Mouse (Mus musculus) midbrain, embryonic 15.5 days (tissue): ENCODE results near the gene Defb26. TPM values are rescaled to one million over a fixed set of nuclear protein-coding genes. Genes with fewer than 3 reads are reported as not detected.

Experiments
- ATAC-seq: fragments of 200-750 bp; cut with Nextera tagmentation; replicated peaks from 2 replicates; pipeline ENCODE4 v1.8.0; 2017; ENCODE audit warnings: moderate TSS enrichment
- H3K27ac ChIP-seq: fragments of 300-500 bp; sonication (generic); 2 replicates; pipeline ENCODE4 v1.5.1; 2015; ENCODE audit warnings: mild to moderate bottlenecking, inconsistent platforms
- H3K27me3 ChIP-seq: fragments of 300-500 bp; sonication (generic); replicated peaks from 2 replicates; pipeline ENCODE4 v1.6.1; 2015; ENCODE audit warnings: inconsistent platforms
- H3K36me3 ChIP-seq: fragments of 300-500 bp; sonication (generic); replicated peaks from 2 replicates; pipeline ENCODE4 v1.6.1; 2015; ENCODE audit warnings: inconsistent platforms
- H3K4me1 ChIP-seq: fragments of 300-500 bp; sonication (generic); 2 replicates; pipeline ENCODE4 v1.6.1; 2015; ENCODE audit warnings: inconsistent platforms
- H3K4me2 ChIP-seq: fragments of 300-500 bp; sonication (generic); 2 replicates; pipeline ENCODE4 v1.6.1; 2015; ENCODE audit warnings: inconsistent platforms, mild to moderate bottlenecking, moderate library complexity
- H3K4me3 ChIP-seq: fragments of 300-500 bp; sonication (generic); 2 replicates; pipeline ENCODE4 v1.5.1; 2015; ENCODE audit warnings: mild to moderate bottlenecking, inconsistent platforms
- H3K9ac ChIP-seq: fragments of 300-500 bp; sonication (generic); 2 replicates; pipeline ENCODE4 v1.6.1; 2015; ENCODE audit warnings: mild to moderate bottlenecking, inconsistent platforms
- H3K9me3 ChIP-seq: fragments of 300-500 bp; sonication (generic); 2 replicates; pipeline ENCODE4 v1.6.1; 2016; ENCODE audit warnings: inconsistent platforms
- WGBS: fragments of 180-500 bp; shearing (Covaris S2); methylation state at CpG from one replicate; pipeline ENCODE4 v1.1.7; 2015; ENCODE audit warnings: mixed read lengths; 5-methylcytosine and 5-hydroxymethylcytosine counted together
- polyA plus RNA-seq: library from polyadenylated mRNA; unstranded; fragments of >200 nt; fragmentation: Nextera tagmentation; extraction: Ambion mirVana; gene quantifications from 2 replicates; pipeline ENCODE4 v1.2.1, GENCODE M21; 2015

Gene Defb26
- not detected in 2 replicates for polyA plus RNA-seq

GRCm38 (mm10) chr2:152511592-152511991 is at the start of gene Defb26:
TSS of gene Defb26 (minus strand) at chr2:152511692.
- H3K4me1 ChIP-seq, result no peaks in the 10 kb centered on the region
- no peaks in the 10 kb centered on the region for H3K27me3 ChIP-seq
- no peak for ATAC-seq
- no peaks in the 10 kb centered on the region for H3K9me3 ChIP-seq
- no peak within 1 kb of the TSS for H3K9ac ChIP-seq
- H3K27ac ChIP-seq, result no peak within 1 kb of the TSS
- no peak within 1 kb of the TSS for H3K4me3 ChIP-seq
- no peak within 1 kb of the TSS for H3K4me2 ChIP-seq
- WGBS, result 71% methylated on average over 1 of the region's 1 CpGs
- no peaks in the 10 kb centered on the region for H3K36me3 ChIP-seq

GRCm38 (mm10) chr2:152556655-152557054 is 45.2 kb upstream of the Defb26 start:
- no peaks in the 10 kb centered on the region for H3K9me3 ChIP-seq
- H3K4me3 ChIP-seq, result no peak overlapping the region
- H3K27ac ChIP-seq, result no peak overlapping the region
- no peak overlapping the region for H3K9ac ChIP-seq
- no peaks in the 10 kb centered on the region for H3K27me3 ChIP-seq
- WGBS, result 82% methylated on average over 7 of the region's 7 CpGs
- H3K4me1 ChIP-seq, result peaks cover 4% of the 10 kb centered on the region; the same call in 1 of the 2 replicates
- ATAC-seq, result no peak
- no peaks in the 10 kb centered on the region for H3K36me3 ChIP-seq
- H3K4me2 ChIP-seq, result no peak overlapping the region

GRCm38 (mm10) chr2:152553774-152554423 is 42.4 kb upstream of the Defb26 start:
- H3K4me1 ChIP-seq, result peaks cover 4% of the 10 kb centered on the region; the same call in 1 of the 2 replicates
- H3K27me3 ChIP-seq, result no peaks in the 10 kb centered on the region
- H3K4me2 ChIP-seq, result peak overlapping the region; percentile 45
- H3K9ac ChIP-seq, result no peak overlapping the region
- 0 out of 2 replicates have a peak overlapping the region, but pooled peaks have one; percentile 1 for H3K4me3 ChIP-seq
- no peak for ATAC-seq
- H3K36me3 ChIP-seq, result no peaks in the 10 kb centered on the region
- H3K27ac ChIP-seq, result no peak overlapping the region
- 12% methylated on average over 16 of the region's 16 CpGs for WGBS
- H3K9me3 ChIP-seq, result no peaks in the 10 kb centered on the region

DNA sequence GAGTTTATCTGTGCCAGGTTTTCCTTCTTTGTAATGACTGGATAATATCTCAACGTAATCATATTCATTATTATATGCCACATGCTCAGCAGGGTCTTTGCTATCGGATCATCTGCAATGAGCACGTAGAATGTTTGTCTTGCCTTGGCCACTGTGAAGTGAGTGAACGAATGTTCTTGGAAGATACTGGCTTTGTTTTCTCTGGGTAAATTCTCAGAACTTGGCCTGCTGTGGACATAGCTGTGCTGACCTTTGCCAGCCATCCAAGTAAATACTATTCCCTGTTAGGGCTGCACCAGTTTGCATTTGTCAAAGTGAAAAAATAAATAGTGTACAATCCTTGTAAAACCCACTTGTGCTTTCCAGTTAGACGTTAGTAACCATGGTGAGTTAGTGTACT is 36.6 kb upstream of the Defb26 start:
- H3K9ac ChIP-seq, result no peak overlapping the region
- H3K4me3 ChIP-seq, result no peak overlapping the region
- no peak for ATAC-seq
- 78% methylated on average over 5 of the region's 5 CpGs for WGBS
- no peaks in the 10 kb centered on the region for H3K27me3 ChIP-seq
- no peak overlapping the region for H3K4me2 ChIP-seq
- no peaks in the 10 kb centered on the region for H3K36me3 ChIP-seq
- no peaks in the 10 kb centered on the region for H3K9me3 ChIP-seq
- H3K4me1 ChIP-seq, result no peaks in the 10 kb centered on the region
- no peak overlapping the region for H3K27ac ChIP-seq

GRCm38 (mm10) chr2:152544691-152545090 is 33.2 kb upstream of the Defb26 start:
- 19% methylated on average over 4 of the region's 4 CpGs for WGBS
- H3K4me2 ChIP-seq, result no peak overlapping the region
- H3K4me1 ChIP-seq, result no peaks in the 10 kb centered on the region
- H3K9ac ChIP-seq, result no peak overlapping the region
- no peak overlapping the region for H3K27ac ChIP-seq
- no peaks in the 10 kb centered on the region for H3K9me3 ChIP-seq
- H3K27me3 ChIP-seq, result no peaks in the 10 kb centered on the region
- H3K4me3 ChIP-seq, result no peak overlapping the region
- no peak for ATAC-seq
- H3K36me3 ChIP-seq, result no peaks in the 10 kb centered on the region

GRCm38 (mm10) chr2:152543478-152543877 is 32.0 kb upstream of the Defb26 start:
- Histone ChIP-seq H3K4me3 (no peak overlapping the region), H3K9ac (no peak overlapping the region), H3K4me2 (no peak overlapping the region), H3K4me1 (no peaks in the 10 kb centered on the region), H3K27me3 (no peaks in the 10 kb centered on the region), H3K27ac (no peak overlapping the region), H3K36me3 (no peaks in the 10 kb centered on the region), H3K9me3 (no peaks in the 10 kb centered on the region)
- WGBS, result 86% methylated on average over 4 of the region's 4 CpGs
- no peak for ATAC-seq

DNA sequence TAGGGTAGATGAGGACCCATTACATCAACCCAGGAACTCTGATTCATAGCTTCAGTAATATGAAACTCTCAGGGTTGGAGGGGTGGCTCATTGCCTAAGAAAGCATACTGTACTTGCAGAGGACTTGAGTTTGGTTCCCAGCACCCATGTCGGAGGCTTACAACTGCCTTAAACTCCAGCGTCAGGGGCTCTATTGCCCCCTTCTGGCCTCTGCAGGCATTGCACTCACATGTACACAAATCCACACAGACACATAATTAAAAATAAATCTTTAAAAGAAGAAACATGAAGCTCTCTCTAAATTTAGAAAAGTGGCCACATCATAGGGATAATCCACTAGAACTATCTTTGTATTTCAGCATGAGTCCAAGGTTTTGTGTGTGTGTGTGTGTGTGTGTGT is 31.4 kb upstream of the Defb26 start:
- Histone ChIP-seq H3K4me1 (no peaks in the 10 kb centered on the region), H3K4me3 (no peak overlapping the region), H3K9me3 (no peaks in the 10 kb centered on the region), H3K4me2 (no peak overlapping the region), H3K9ac (no peak overlapping the region), H3K27ac (no peak overlapping the region), H3K27me3 (no peaks in the 10 kb centered on the region), H3K36me3 (no peaks in the 10 kb centered on the region)
- ATAC-seq, result no peak
- WGBS, result 73% methylated on average over 2 of the region's 2 CpGs

- Histone ChIP-seq H3K4me2 (no peak overlapping the region), H3K4me1 (no peaks in the 10 kb centered on the region), H3K9me3 (no peaks in the 10 kb centered on the region), H3K9ac (no peak overlapping the region), H3K27ac (no peak overlapping the region), H3K4me3 (no peak overlapping the region), H3K27me3 (no peaks in the 10 kb centered on the region), H3K36me3 (no peaks in the 10 kb centered on the region)
- ATAC-seq, result no peak
- WGBS, result 86% methylated on average over 9 of the region's 9 CpGs
These were observed 30.5 kb upstream of the Defb26 start for GRCm38 (mm10) chr2:152541979-152542378.

DNA sequence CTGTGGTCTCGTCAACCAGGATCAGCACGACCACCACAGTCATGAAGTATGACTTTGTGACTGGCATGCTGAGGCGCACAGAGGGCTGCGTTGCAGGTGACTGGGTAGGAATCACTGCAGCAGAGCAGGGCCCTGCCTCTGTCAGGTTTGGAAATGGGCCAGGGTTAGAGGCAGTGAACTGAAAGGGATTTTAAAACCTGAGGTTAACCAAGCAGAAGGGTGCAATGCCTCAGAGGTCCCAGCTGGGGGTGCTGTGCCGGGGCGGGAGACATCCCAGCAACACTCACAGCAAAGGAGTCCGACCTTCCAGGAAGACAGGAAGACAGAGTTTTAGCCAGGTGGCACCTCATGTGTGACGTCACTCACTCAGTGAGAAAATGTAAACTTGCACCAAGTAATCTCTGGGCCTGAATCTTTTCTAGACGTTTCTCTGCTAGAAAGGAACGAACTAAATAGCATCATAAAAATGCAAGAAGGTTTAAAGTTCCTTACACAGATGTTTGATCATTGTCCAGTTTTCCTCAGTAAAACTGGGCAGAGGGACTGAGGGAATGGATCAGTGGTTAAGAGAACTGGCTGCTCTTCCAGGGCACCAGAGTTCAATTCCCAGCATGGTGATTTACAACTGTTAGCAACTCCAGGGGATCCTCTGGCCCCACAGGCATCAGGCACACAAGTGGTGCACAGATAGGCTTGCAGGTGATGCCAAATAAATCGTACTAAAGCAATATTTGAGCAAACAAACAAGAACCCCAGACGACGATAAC is 28.6 kb upstream of the Defb26 start, which contains the start of gene Defb29:
Gene Defb29 (minus strand): TSS at position 155 of the 767 bp plus-strand sequence.
- no peak for ATAC-seq
- WGBS, result 56% methylated on average over 13 of the region's 13 CpGs
- Histone ChIP-seq H3K27ac (no peak within 1 kb of the TSS), H3K4me1 (no peaks in the 10 kb centered on the region), H3K4me3 (no peak within 1 kb of the TSS), H3K4me2 (no peak within 1 kb of the TSS), H3K9ac (no peak within 1 kb of the TSS), H3K27me3 (no peaks in the 10 kb centered on the region), H3K9me3 (no peaks in the 10 kb centered on the region), H3K36me3 (no peaks in the 10 kb centered on the region)

DNA sequence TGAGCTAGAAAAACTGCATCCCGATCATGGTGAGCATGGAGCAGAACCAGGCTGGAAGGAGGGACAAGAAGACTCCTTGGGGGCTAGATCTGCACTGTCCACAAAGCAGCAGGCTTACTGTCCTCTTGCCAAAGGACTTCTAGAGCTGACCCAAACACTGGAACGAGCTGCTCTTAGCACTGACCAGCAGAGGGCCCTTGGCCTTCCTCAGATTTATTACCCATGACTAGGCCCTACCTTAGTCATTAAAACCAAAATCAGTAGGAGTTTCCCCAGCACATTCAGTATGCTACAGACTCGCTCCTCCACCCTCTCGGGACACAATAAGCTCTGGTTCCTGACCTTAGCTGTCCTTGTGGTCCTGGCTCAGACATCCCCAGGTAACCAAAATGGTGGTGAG is 6.5 kb upstream of the Defb26 start, which contains the start of gene Defb28:
Gene Defb28 (plus strand): TSS at position 275 of the 400 bp plus-strand sequence.
- Histone ChIP-seq H3K27me3 (no peaks in the 10 kb centered on the region), H3K27ac (no peak within 1 kb of the TSS), H3K4me2 (no peak within 1 kb of the TSS), H3K36me3 (no peaks in the 10 kb centered on the region), H3K9ac (no peak within 1 kb of the TSS), H3K4me3 (no peak within 1 kb of the TSS), H3K9me3 (no peaks in the 10 kb centered on the region), H3K4me1 (no peaks in the 10 kb centered on the region)
- WGBS, result 78% methylated on average over 4 of the region's 4 CpGs
- ATAC-seq, result no peak

DNA sequence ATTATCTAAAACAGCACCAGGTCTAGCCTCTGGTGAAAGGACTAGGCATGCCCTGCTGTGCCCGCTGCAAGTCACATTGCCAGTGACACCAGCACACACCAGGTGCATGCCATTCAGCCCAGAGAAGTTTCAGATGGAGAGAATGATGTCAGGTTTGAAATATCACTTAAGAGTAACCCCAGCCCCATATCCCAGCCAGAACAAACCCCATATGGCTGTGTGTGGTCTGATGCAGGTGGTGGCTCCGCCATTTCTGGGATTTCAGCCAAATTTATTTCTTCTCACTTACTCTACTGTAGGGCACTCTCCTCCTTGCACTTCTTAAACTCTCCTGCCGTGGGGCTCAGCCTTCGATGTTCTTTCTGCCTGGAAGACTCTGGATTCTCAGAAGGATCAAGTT is 4.6 kb upstream of the Defb26 start:
- ATAC-seq, result no peak
- 82% methylated on average over 4 of the region's 4 CpGs for WGBS
- no peak overlapping the region for H3K27ac ChIP-seq
- no peaks in the 10 kb centered on the region for H3K9me3 ChIP-seq
- no peak overlapping the region for H3K4me3 ChIP-seq
- H3K27me3 ChIP-seq, result no peaks in the 10 kb centered on the region
- no peak overlapping the region for H3K4me2 ChIP-seq
- H3K9ac ChIP-seq, result no peak overlapping the region
- H3K4me1 ChIP-seq, result no peaks in the 10 kb centered on the region
- no peaks in the 10 kb centered on the region for H3K36me3 ChIP-seq

DNA sequence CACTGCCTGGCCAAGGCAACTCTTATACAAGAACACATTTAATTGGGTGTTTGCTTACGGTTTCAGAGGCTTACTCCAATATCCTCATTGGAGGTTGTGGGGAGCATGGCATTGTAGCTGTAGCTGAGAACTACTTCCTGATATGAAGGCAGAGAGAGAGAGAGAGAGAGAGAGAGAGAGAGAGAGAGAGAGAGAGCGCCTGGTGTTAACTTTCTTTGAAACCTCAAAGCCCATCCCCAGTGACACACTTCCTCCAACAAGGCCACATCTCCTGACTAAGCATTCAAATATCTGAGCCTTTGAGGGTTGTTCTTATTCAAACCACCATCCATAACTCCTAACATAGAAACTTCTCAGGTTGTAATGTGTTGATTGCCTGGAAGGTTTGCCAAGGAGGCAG is 7.5 kb downstream of the Defb26 start:
- Histone ChIP-seq H3K36me3 (no peaks in the 10 kb centered on the region), H3K4me1 (no peaks in the 10 kb centered on the region), H3K9me3 (no peaks in the 10 kb centered on the region), H3K27me3 (no peaks in the 10 kb centered on the region), H3K4me2 (no peak overlapping the region), H3K9ac (no peak overlapping the region), H3K27ac (no peak overlapping the region), H3K4me3 (no peak overlapping the region)
- WGBS, result 92% methylated on average over 2 of the region's 2 CpGs
- no peak for ATAC-seq

DNA sequence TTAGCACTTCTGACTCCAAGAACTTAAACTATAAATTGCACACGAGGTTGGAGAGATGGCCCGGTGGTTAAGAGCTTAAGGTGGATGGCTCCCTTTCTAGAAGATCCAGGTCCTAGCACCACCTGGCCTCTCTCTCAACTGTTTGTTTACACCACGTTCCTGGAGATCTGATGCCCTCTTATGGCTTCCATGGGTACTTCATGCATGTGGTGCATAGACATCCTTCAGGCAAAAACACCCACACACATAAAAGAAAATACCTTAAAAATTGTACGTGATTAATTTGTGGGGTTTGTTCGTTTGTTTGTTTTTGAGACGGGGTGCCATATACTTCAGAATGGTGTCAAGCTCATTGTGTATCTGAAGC is 10.6 kb downstream of the Defb26 start:
- Histone ChIP-seq H3K4me3 (no peak overlapping the region), H3K27ac (no peak overlapping the region), H3K4me1 (no peaks in the 10 kb centered on the region), H3K4me2 (no peak overlapping the region), H3K9me3 (no peaks in the 10 kb centered on the region), H3K36me3 (no peaks in the 10 kb centered on the region), H3K9ac (no peak overlapping the region), H3K27me3 (no peaks in the 10 kb centered on the region)
- 80% methylated on average over 6 of the region's 6 CpGs for WGBS
- no peak for ATAC-seq
